Comparison of ENCODE assay signal across 7 mouse cellular contexts in the genomic region with DNA sequence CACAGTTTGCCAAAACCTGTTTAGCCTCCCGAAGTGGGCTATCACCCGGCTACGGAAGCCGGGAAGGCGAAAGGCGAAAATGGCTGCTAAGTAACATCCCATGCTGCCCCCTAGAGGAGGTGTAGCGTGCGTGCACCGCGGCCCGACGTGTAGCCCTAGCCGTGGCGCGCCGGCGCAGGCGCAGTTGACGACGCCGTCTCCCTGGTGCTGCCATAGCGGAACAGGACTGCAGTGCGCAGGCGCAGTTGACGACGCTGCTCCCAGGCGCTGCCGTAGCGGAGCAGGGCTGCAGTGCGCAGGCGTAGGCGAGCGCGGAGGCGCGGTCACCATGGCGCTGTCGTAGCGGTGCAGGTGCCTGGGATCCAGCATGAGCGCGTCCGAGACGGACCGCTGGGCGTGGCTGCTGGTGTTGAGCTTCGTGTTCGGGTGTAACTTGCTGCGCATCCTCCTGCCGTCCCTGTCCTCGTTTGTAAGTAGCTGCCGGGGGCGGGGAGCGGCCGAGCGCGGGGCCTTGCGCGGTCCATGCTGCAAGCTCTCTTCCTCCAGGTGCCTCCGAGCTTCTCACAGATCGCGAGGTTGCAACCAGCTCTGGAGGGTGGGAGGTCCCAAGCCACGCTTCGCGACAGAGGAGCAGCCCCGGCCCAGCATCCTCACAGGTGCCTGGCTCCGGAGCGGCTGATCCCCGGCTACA. TPM values are rescaled to one million over a fixed set of nuclear protein-coding genes. Genes with fewer than 3 reads are reported as not detected.
DNase-seq lines count a peak whose midpoint lies in the region; ATAC-seq and TF ChIP-seq lines count a peak whose summit lies in the region.

Wrb (plus strand) TSS at position 298 of the 691 bp plus-strand sequence.

- peak; percentile 24; the same call in 1 of the 2 replicates for TF ChIP-seq POLR2A in small intestine, adult 2 months (IDR thresholded peaks at IDR 0.05; ENCODE audit: low read depth, low read length)

- peak within 1 kb of the TSS; percentile 78 for H3K27ac ChIP-seq in embryonic facial prominence, embryonic 10.5 days (replicated peaks)
- H3K27ac ChIP-seq in intestine, postnatal 0 days (ENCODE audit: low read depth, low read length): peak within 1 kb of the TSS; percentile 50; the same call in 1 of the 2 replicates
- peak within 1 kb of the TSS; percentile 66 for H3K27ac ChIP-seq in midbrain, embryonic 12.5 days (replicated peaks)
- no peak within 1 kb of the TSS for H3K27ac ChIP-seq in small intestine, adult 2 months (ENCODE audit: insufficient read depth, low read depth, low read length)

- peak within 1 kb of the TSS; percentile 99 for H3K4me2 ChIP-seq in intestine, postnatal 0 days (replicated peaks; ENCODE audit: low read depth)
- H3K4me2 ChIP-seq in midbrain, embryonic 12.5 days (replicated peaks): peak within 1 kb of the TSS; percentile 74

- DNase-seq in adrenal gland, postnatal 10 days: peak; percentile 100
- DNase-seq in embryonic facial prominence, embryonic 10.5 days (ENCODE audit: low spot score): peak; percentile 100
- DNase-seq in gonadal fat pad, adult 2 months (ENCODE audit: low read depth): no peak
- DNase-seq in left cerebral cortex, postnatal 4 days: peak; percentile 100

- H3K4me3 ChIP-seq in embryonic facial prominence, embryonic 10.5 days: peak within 1 kb of the TSS; percentile 83
- peak within 1 kb of the TSS; percentile 81 for H3K4me3 ChIP-seq in intestine, postnatal 0 days (ENCODE audit: low read depth, low read length)
- peak within 1 kb of the TSS; percentile 87 for H3K4me3 ChIP-seq in midbrain, embryonic 12.5 days
- peak within 1 kb of the TSS; percentile 73 for H3K4me3 ChIP-seq in small intestine, adult 2 months (ENCODE audit: low read depth, low read length)

- WGBS in embryonic facial prominence, embryonic 10.5 days: under 1% methylated on average over 68 of the region's 68 CpGs
- WGBS in intestine, postnatal 0 days: under 1% methylated on average over 68 of the region's 68 CpGs
- under 1% methylated on average over 68 of the region's 68 CpGs for WGBS in midbrain, embryonic 12.5 days
- under 1% methylated on average over 68 of the region's 68 CpGs for WGBS in small intestine, adult 2 months

- 0 out of 2 replicates have a peak, but pooled peaks cover 4% of the 10 kb centered on the region for H3K9me3 ChIP-seq in embryonic facial prominence, embryonic 10.5 days
- H3K9me3 ChIP-seq in intestine, postnatal 0 days (ENCODE audit: control insufficient read depth): no peaks in the 10 kb centered on the region
- H3K9me3 ChIP-seq in midbrain, embryonic 12.5 days: no peaks in the 10 kb centered on the region

- no peaks in the 10 kb centered on the region for H3K27me3 ChIP-seq in embryonic facial prominence, embryonic 10.5 days (replicated peaks; ENCODE audit: low read depth, poor library complexity, severe bottlenecking)
- H3K27me3 ChIP-seq in intestine, postnatal 0 days (replicated peaks; ENCODE audit: control insufficient read depth, insufficient read depth, low read length): no peaks in the 10 kb centered on the region
- no peaks in the 10 kb centered on the region for H3K27me3 ChIP-seq in midbrain, embryonic 12.5 days
- no peaks in the 10 kb centered on the region for H3K27me3 ChIP-seq in small intestine, adult 2 months (ENCODE audit: control insufficient read depth, insufficient read depth, low read length)

- H3K4me1 ChIP-seq in embryonic facial prominence, embryonic 10.5 days: peaks cover 19% of the 10 kb centered on the region
- no peaks in the 10 kb centered on the region; the same call in 1 of the 2 replicates for H3K4me1 ChIP-seq in intestine, postnatal 0 days (replicated peaks; ENCODE audit: control insufficient read depth, insufficient read depth, low read length)
- H3K4me1 ChIP-seq in midbrain, embryonic 12.5 days: peaks cover 13% of the 10 kb centered on the region
- H3K4me1 ChIP-seq in small intestine, adult 2 months (ENCODE audit: control insufficient read depth, insufficient read depth, insufficient read length, low read length): no peaks in the 10 kb centered on the region

- intact Hi-C loops in left cerebral cortex, postnatal 4 days (cut with DNase I): loop anchor here (2.0 to 5.0 kb wide), 2 partner anchors 50 to 197 kb away; no protein-coding TSS in a partner anchor

- ATAC-seq in intestine, postnatal 0 days: peak; percentile 99
- peak; percentile 96 for ATAC-seq in midbrain, embryonic 12.5 days (ENCODE audit: low FRiP score, low read depth)

- peak; percentile 99 for TF ChIP-seq CTCF in intestine, postnatal 0 days (IDR thresholded peaks at IDR 0.05; ENCODE audit: low read depth)
- TF ChIP-seq CTCF in small intestine, adult 2 months (IDR thresholded peaks at IDR 0.05; ENCODE audit: extremely low read depth, insufficient read length, insufficient replicate concordance, low read depth, low read length): peak; percentile 92

- H3K36me3 ChIP-seq in embryonic facial prominence, embryonic 10.5 days (replicated peaks): no peaks in the 10 kb centered on the region
- H3K36me3 ChIP-seq in intestine, postnatal 0 days (ENCODE audit: control insufficient read depth, insufficient read depth): 0 out of 2 replicates have a peak, but pooled peaks cover 4% of the 10 kb centered on the region
- no peaks in the 10 kb centered on the region for H3K36me3 ChIP-seq in midbrain, embryonic 12.5 days
- H3K36me3 ChIP-seq in small intestine, adult 2 months (ENCODE audit: control insufficient read depth, insufficient read depth, low read length): no peaks in the 10 kb centered on the region

- peak within 1 kb of the TSS; percentile 53; the same call in 1 of the 2 replicates for H3K9ac ChIP-seq in intestine, postnatal 0 days (ENCODE audit: low read depth, low read length)
- H3K9ac ChIP-seq in midbrain, embryonic 12.5 days (replicated peaks): peak within 1 kb of the TSS; percentile 80

RNA-seq across cellular contexts. Expression of gene Wrb, which starts in this region (rescaled TPM):
- total RNA-seq in adrenal gland, postnatal 10 days (2021): 10 to 100 TPM; 21.6 to 25.6 TPM
- polyA plus RNA-seq in embryonic facial prominence, embryonic 10.5 days (2016; fragmentation: Nextera tagmentation; extraction: Ambion mirVana): 86.2 and 94.3 TPM in 2 replicates
- polyA plus RNA-seq in gonadal fat pad, adult 2 months (2012; rRNA removed): 60.5 and 88.6 TPM in 2 replicates
- polyA plus RNA-seq in intestine, postnatal 0 days (2015; fragmentation: Nextera tagmentation; extraction: Ambion mirVana): 18.3 and 18.5 TPM in 2 replicates
- 100 to 1,000 TPM in 1 of 2 experiments, 10 to 100 TPM in 1; 93.0 to 117 TPM for total RNA-seq in left cerebral cortex, postnatal 4 days (2021)
- polyA plus RNA-seq in midbrain, embryonic 12.5 days (2016; fragmentation: Nextera tagmentation; extraction: Ambion mirVana): 116 and 124 TPM in 2 replicates
- polyA plus RNA-seq in small intestine, adult 2 months (2012; rRNA removed): 11.9 and 15.5 TPM in 2 replicates
